Mouse (Mus musculus) kidney, embryonic 16.5 days (tissue): ENCODE measurements at regions not wholly inside any gene's neighbourhood (a gene's known extent, or its start where the extent isn't known, plus 50 kb on each side); places are given as distances from the start of the nearest gene placed in this dataset.

Experiments
- ATAC-seq: fragments of 200-750 bp; cut with Nextera tagmentation; 2 replicates; pipeline ENCODE4 v1.8.0; 2017; ENCODE audit warnings: moderate TSS enrichment; ENCODE audit not compliant: low FRiP score, low TSS enrichment
- H3K27ac ChIP-seq: fragments of 300-500 bp; sonication (generic); 2 replicates; pipeline ENCODE4 v1.5.1; 2014; ENCODE audit warnings: low read length
- H3K27me3 ChIP-seq: fragments of 300-500 bp; sonication (generic); 2 replicates; pipeline ENCODE4 v1.6.1; 2014; ENCODE audit warnings: low read length, control low read depth, mixed read lengths; ENCODE audit not compliant: insufficient read depth
- H3K36me3 ChIP-seq: fragments of 300-500 bp; sonication (generic); 2 replicates; pipeline ENCODE4 v1.6.1; 2014; ENCODE audit warnings: low read length, control low read depth, mixed read lengths; ENCODE audit not compliant: insufficient read depth
- H3K4me1 ChIP-seq: fragments of 300-500 bp; sonication (generic); 2 replicates; pipeline ENCODE4 v1.6.1; 2014; ENCODE audit warnings: low read length, control low read depth, mixed read lengths; ENCODE audit not compliant: insufficient read depth
- H3K4me2 ChIP-seq: fragments of 300-500 bp; sonication (generic); replicated peaks from 2 replicates; pipeline ENCODE4 v1.6.1; 2014; ENCODE audit warnings: low read depth, low read length
- H3K4me3 ChIP-seq: fragments of 300-500 bp; sonication (generic); 2 replicates; pipeline ENCODE4 v1.5.1; 2014; ENCODE audit warnings: mild to moderate bottlenecking, low read length
- H3K9ac ChIP-seq: fragments of 300-500 bp; sonication (generic); replicated peaks from 2 replicates; pipeline ENCODE4 v1.6.1; 2014; ENCODE audit warnings: low read length
- H3K9me3 ChIP-seq: fragments of 300-500 bp; sonication (generic); 2 replicates; pipeline ENCODE4 v1.6.1; 2016; ENCODE audit warnings: low read length, control low read depth
- WGBS: fragments of 180-500 bp; shearing (Covaris S2); extraction: QIAGEN DNeasy Blood & Tissue Kit; methylation state at CpG from one replicate; pipeline ENCODE4 v1.1.7; 2014; 5-methylcytosine and 5-hydroxymethylcytosine counted together

- Histone ChIP-seq H3K4me2 (no peak overlapping the region), H3K27ac (no peak overlapping the region), H3K9me3 (no peaks in the 10 kb centered on the region), H3K36me3 (no peaks in the 10 kb centered on the region), H3K27me3 (no peaks in the 10 kb centered on the region), H3K9ac (no peak overlapping the region), H3K4me3 (no peak overlapping the region), H3K4me1 (no peaks in the 10 kb centered on the region)
- no peak for ATAC-seq
Measured at GRCm38 (mm10) chr10:30132243-30132642, 68.1 kb downstream of the Cenpw start.

- H3K4me2 ChIP-seq: no peak overlapping the region
- WGBS: 48% methylated on average over 3 of the region's 3 CpGs
- no peak for ATAC-seq
Measured at GRCm38 (mm10) chr10:30110341-30110740, 90.0 kb downstream of the Cenpw start.

GRCm38 (mm10) chr10:30102443-30102842, 97.9 kb downstream of the Cenpw start:
- Histone ChIP-seq H3K9ac (no peak overlapping the region), H3K9me3 (no peaks in the 10 kb centered on the region), H3K36me3 (no peaks in the 10 kb centered on the region), H3K27me3 (no peaks in the 10 kb centered on the region), H3K27ac (no peak overlapping the region), H3K4me2 (no peak overlapping the region), H3K4me1 (no peaks in the 10 kb centered on the region), H3K4me3 (no peak overlapping the region)
- no peak for ATAC-seq

More at GRCm38 (mm10) chr10:30110341-30110740, 90.0 kb downstream of the Cenpw start:
- Histone ChIP-seq H3K9me3 (no peaks in the 10 kb centered on the region), H3K27me3 (no peaks in the 10 kb centered on the region), H3K4me3 (no peak overlapping the region), H3K9ac (no peak overlapping the region), H3K4me1 (no peaks in the 10 kb centered on the region), H3K27ac (no peak overlapping the region), H3K36me3 (no peaks in the 10 kb centered on the region)

GRCm38 (mm10) chr10:30094603-30095002, 105.8 kb downstream of the Cenpw start:
- no peak overlapping the region for H3K4me2 ChIP-seq
- ATAC-seq: no peak
- no peaks in the 10 kb centered on the region for H3K36me3 ChIP-seq
- H3K4me3 ChIP-seq: no peak overlapping the region
- no peaks in the 10 kb centered on the region for H3K27me3 ChIP-seq
- H3K9me3 ChIP-seq: no peaks in the 10 kb centered on the region
- H3K27ac ChIP-seq: no peak overlapping the region
- no peak overlapping the region for H3K9ac ChIP-seq
- no peaks in the 10 kb centered on the region for H3K4me1 ChIP-seq

- no peaks in the 10 kb centered on the region for H3K9me3 ChIP-seq
- no peaks in the 10 kb centered on the region for H3K4me1 ChIP-seq
- no peaks in the 10 kb centered on the region for H3K36me3 ChIP-seq
- WGBS: 16% methylated on average over 1 of the region's 1 CpGs
- no peak overlapping the region for H3K4me3 ChIP-seq
- H3K9ac ChIP-seq: no peak overlapping the region
- no peak overlapping the region for H3K4me2 ChIP-seq
- no peak for ATAC-seq
- no peaks in the 10 kb centered on the region for H3K27me3 ChIP-seq
- H3K27ac ChIP-seq: no peak overlapping the region
Measured at GRCm38 (mm10) chr10:30091549-30091948, 108.8 kb downstream of the Cenpw start.

- H3K36me3 ChIP-seq: no peaks in the 10 kb centered on the region
- H3K4me1 ChIP-seq: no peaks in the 10 kb centered on the region
- H3K9ac ChIP-seq: no peak overlapping the region
- no peak overlapping the region for H3K27ac ChIP-seq
- H3K4me2 ChIP-seq: no peak overlapping the region
- peak; percentile 73; the same call in 1 of the 2 replicates for ATAC-seq
- no peak overlapping the region for H3K4me3 ChIP-seq
- WGBS: 39% methylated on average over 7 of the region's 7 CpGs
- no peaks in the 10 kb centered on the region for H3K9me3 ChIP-seq
- no peaks in the 10 kb centered on the region for H3K27me3 ChIP-seq
Measured at GRCm38 (mm10) chr10:30089406-30089805, 111.0 kb downstream of the Cenpw start.

GRCm38 (mm10) chr10:30085059-30085458, 115.3 kb downstream of the Cenpw start:
- ATAC-seq: no peak
- WGBS: 91% methylated on average over 5 of the region's 5 CpGs
- Histone ChIP-seq H3K4me3 (no peak overlapping the region), H3K27ac (no peak overlapping the region), H3K9ac (no peak overlapping the region), H3K4me1 (no peaks in the 10 kb centered on the region), H3K9me3 (no peaks in the 10 kb centered on the region), H3K36me3 (no peaks in the 10 kb centered on the region), H3K4me2 (no peak overlapping the region), H3K27me3 (no peaks in the 10 kb centered on the region)

GRCm38 (mm10) chr10:30066692-30067091, 133.7 kb downstream of the Cenpw start:
- no peak for ATAC-seq

GRCm38 (mm10) chr10:30030621-30031020, 169.7 kb downstream of the Cenpw start:
- 70% methylated on average over 4 of the region's 4 CpGs for WGBS

More at GRCm38 (mm10) chr10:30066692-30067091, 133.7 kb downstream of the Cenpw start:
- Histone ChIP-seq H3K27ac (no peak overlapping the region), H3K9ac (no peak overlapping the region), H3K27me3 (no peaks in the 10 kb centered on the region), H3K36me3 (no peaks in the 10 kb centered on the region), H3K9me3 (no peaks in the 10 kb centered on the region), H3K4me3 (no peak overlapping the region), H3K4me1 (no peaks in the 10 kb centered on the region), H3K4me2 (no peak overlapping the region)
- WGBS: 60% methylated on average over 2 of the region's 2 CpGs

GRCm38 (mm10) chr10:30002950-30003636, 197.3 kb downstream of the Cenpw start:
- 29% methylated on average over 6 of the region's 6 CpGs for WGBS
- no peaks in the 10 kb centered on the region for H3K9me3 ChIP-seq
- no peak overlapping the region for H3K4me2 ChIP-seq
- no peaks in the 10 kb centered on the region for H3K4me1 ChIP-seq
- ATAC-seq: peak; percentile 89; the same call in 1 of the 2 replicates
- H3K27ac ChIP-seq: no peak overlapping the region
- H3K36me3 ChIP-seq: no peaks in the 10 kb centered on the region
- no peaks in the 10 kb centered on the region for H3K27me3 ChIP-seq
- no peak overlapping the region for H3K9ac ChIP-seq
- H3K4me3 ChIP-seq: no peak overlapping the region

More at GRCm38 (mm10) chr10:30030621-30031020, 169.7 kb downstream of the Cenpw start:
- no peaks in the 10 kb centered on the region for H3K27me3 ChIP-seq
- no peak for ATAC-seq
- no peak overlapping the region for H3K4me3 ChIP-seq
- no peak overlapping the region for H3K27ac ChIP-seq
- no peak overlapping the region for H3K9ac ChIP-seq
- H3K9me3 ChIP-seq: no peaks in the 10 kb centered on the region
- no peaks in the 10 kb centered on the region for H3K36me3 ChIP-seq
- no peak overlapping the region for H3K4me2 ChIP-seq
- no peaks in the 10 kb centered on the region for H3K4me1 ChIP-seq
